8 mouse cellular contexts compared by ENCODE assay signal in genomic region chr14:73237848-73238321, GRCm38 (mm10). TPM values are rescaled to one million over a fixed set of nuclear protein-coding genes. Genes with fewer than 3 reads are reported as not detected.
A peak's percentile ranks its signal among the peaks of the same experiment; 100 is the strongest.
DNase-seq lines count a peak whose midpoint lies in the region; ATAC-seq lines count a peak whose summit lies in the region.

Gene Lpar6, plus strand, starts transcription at chr14:73237895.

- no peaks in the 10 kb centered on the region for H3K27me3 ChIP-seq in heart, embryonic 11.5 days (ENCODE audit: control insufficient read depth, insufficient read depth, low read length)
- no peaks in the 10 kb centered on the region for H3K27me3 ChIP-seq in lung, embryonic 16.5 days (ENCODE audit: control insufficient read depth, insufficient read depth, low read depth, low read length)

- peak; percentile 43 to 58 for DNase-seq in urinary bladder, adult 18-20 months (ENCODE audit: low spot score in 2 of 2)
- no peak for DNase-seq in urinary bladder, postnatal 10 days (ENCODE audit: low spot score)
- DNase-seq in embryo, embryonic 9.5 days (ENCODE audit: extremely low spot score) = peak; percentile 87
- DNase-seq in kidney, adult 9 months = peak; percentile 87
- DNase-seq in urinary bladder, postnatal 25 days (ENCODE audit: low spot score) = peak; percentile 48

- ATAC-seq in heart, embryonic 11.5 days (replicated peaks; ENCODE audit: insufficient number of reproducible peaks, low FRiP score, low TSS enrichment) = peak; percentile 72; the same call in 1 of the 2 replicates
- peak; percentile 89 for ATAC-seq in lung, embryonic 16.5 days (ENCODE audit: low read depth)
- peak; percentile 42 for ATAC-seq in neutrophil, adult 5-6 weeks (ENCODE audit: extremely low read depth, insufficient number of reproducible peaks, low FRiP score, poor library complexity, severe bottlenecking)

- peaks cover 12% of the 10 kb centered on the region for H3K4me1 ChIP-seq in heart, embryonic 11.5 days (ENCODE audit: control insufficient read depth, insufficient read depth, low read length)
- peaks cover 14% of the 10 kb centered on the region for H3K4me1 ChIP-seq in lung, embryonic 16.5 days (replicated peaks; ENCODE audit: control insufficient read depth, insufficient read depth, low read length)

- H3K9me3 ChIP-seq in heart, embryonic 11.5 days (replicated peaks; ENCODE audit: control insufficient read depth, low read length) = no peaks in the 10 kb centered on the region
- no peaks in the 10 kb centered on the region for H3K9me3 ChIP-seq in lung, embryonic 16.5 days (ENCODE audit: control insufficient read depth, low read length)

- H3K4me2 ChIP-seq in heart, embryonic 11.5 days = peak within 1 kb of the TSS; percentile 64
- H3K4me2 ChIP-seq in lung, embryonic 16.5 days (ENCODE audit: low read depth, low read length) = peak within 1 kb of the TSS; percentile 56

- H3K36me3 ChIP-seq in heart, embryonic 11.5 days (ENCODE audit: control insufficient read depth, insufficient read depth, low read length) = no peaks in the 10 kb centered on the region
- peaks cover 5% of the 10 kb centered on the region for H3K36me3 ChIP-seq in lung, embryonic 16.5 days (ENCODE audit: control insufficient read depth, insufficient read depth, low read length)

- peak within 1 kb of the TSS; percentile 60 for H3K4me3 ChIP-seq in heart, embryonic 11.5 days (ENCODE audit: low read depth, low read length)
- peak within 1 kb of the TSS; percentile 73 for H3K4me3 ChIP-seq in lung, embryonic 16.5 days (ENCODE audit: low read length)

- H3K27ac ChIP-seq in heart, embryonic 11.5 days (ENCODE audit: low read depth, low read length) = peak within 1 kb of the TSS; percentile 92
- peak within 1 kb of the TSS; percentile 97 for H3K27ac ChIP-seq in lung, embryonic 16.5 days (ENCODE audit: low read length)

- WGBS in heart, embryonic 11.5 days (ENCODE audit: insufficient replicate concordance) = 2% methylated on average over 19 of the region's 19 CpGs
- under 1% methylated on average over 19 of the region's 19 CpGs for WGBS in lung, embryonic 16.5 days

- peak within 1 kb of the TSS; percentile 82 for H3K9ac ChIP-seq in heart, embryonic 11.5 days (ENCODE audit: low read depth, low read length)
- peak within 1 kb of the TSS; percentile 80 for H3K9ac ChIP-seq in lung, embryonic 16.5 days (ENCODE audit: low read length)

RNA-seq across cellular contexts. Expression of gene Lpar6, which starts in this region (rescaled TPM):
- 8.8 and 10.5 TPM in 2 replicates for polyA plus RNA-seq in heart, embryonic 11.5 days (2014; fragmentation: Nextera tagmentation; extraction: Ambion mirVana)
- 13.7 and 14.1 TPM in 2 replicates for polyA plus RNA-seq in lung, embryonic 16.5 days (2015; fragmentation: Nextera tagmentation; extraction: Ambion mirVana)
- 7.8 and 10.4 TPM in 2 replicates for total RNA-seq in neutrophil, adult 5-6 weeks (2017)
